Mouse (Mus musculus) midbrain, embryonic 16.5 days (tissue): ENCODE data around the gene Ccdc33. TPM values are rescaled to one million over a fixed set of nuclear protein-coding genes. Genes with fewer than 3 reads are reported as not detected.

ENCODE experiments used
- ATAC-seq: fragments of 200-750 bp; cut with Nextera tagmentation; 2 replicates; pipeline ENCODE4 v1.8.0; 2017; ENCODE audit warnings: moderate TSS enrichment
- H3K27ac ChIP-seq: fragments of 300-500 bp; sonication (generic); 2 replicates; pipeline ENCODE4 v1.5.1; 2014; ENCODE audit warnings: mild to moderate bottlenecking, low read length, mixed read lengths
- H3K27me3 ChIP-seq: fragments of 300-500 bp; sonication (generic); 2 replicates; pipeline ENCODE4 v1.6.1; 2014; ENCODE audit warnings: low read depth, low read length, mixed read lengths; ENCODE audit not compliant: control insufficient read depth, insufficient read depth
- H3K36me3 ChIP-seq: fragments of 300-500 bp; sonication (generic); 2 replicates; pipeline ENCODE4 v1.6.1; 2014; ENCODE audit warnings: mild to moderate bottlenecking, low read length, moderate library complexity, mixed read lengths; ENCODE audit not compliant: control insufficient read depth, insufficient read depth
- H3K4me1 ChIP-seq: fragments of 300-500 bp; sonication (generic); 2 replicates; pipeline ENCODE4 v1.6.1; 2014; ENCODE audit warnings: mild to moderate bottlenecking, low read length, mixed read lengths; ENCODE audit not compliant: control insufficient read depth, insufficient read depth
- H3K4me2 ChIP-seq: fragments of 300-500 bp; sonication (generic); 2 replicates; pipeline ENCODE4 v1.6.1; 2014; ENCODE audit warnings: mild to moderate bottlenecking, low read length, mixed read lengths
- H3K4me3 ChIP-seq: fragments of 300-500 bp; sonication (generic); 2 replicates; pipeline ENCODE4 v1.5.1; 2014; ENCODE audit warnings: low read depth, mild to moderate bottlenecking, low read length, moderate library complexity, mixed read lengths
- H3K9ac ChIP-seq: fragments of 300-500 bp; sonication (generic); 2 replicates; pipeline ENCODE4 v1.6.1; 2014; ENCODE audit warnings: low read depth, low read length, mixed read lengths
- H3K9me3 ChIP-seq: fragments of 300-500 bp; sonication (generic); replicated peaks from 2 replicates; pipeline ENCODE4 v1.6.1; 2014; ENCODE audit warnings: mild to moderate bottlenecking, low read length, mixed read lengths; ENCODE audit not compliant: control insufficient read depth, poor library complexity, severe bottlenecking
- WGBS: fragments of 180-500 bp; shearing (Covaris S2); extraction: QIAGEN DNeasy Blood & Tissue Kit; methylation state at CpG from one replicate; pipeline ENCODE4 v1.1.7; 2014; 5-methylcytosine and 5-hydroxymethylcytosine counted together
- polyA plus RNA-seq: library from polyadenylated mRNA; unstranded; fragments of >200 nt; fragmentation: Nextera tagmentation; extraction: Ambion mirVana; gene quantifications from 2 replicates; pipeline ENCODE4 v1.2.1, GENCODE M21; 2015

Ccdc33 gene
- polyA plus RNA-seq, 1 experiment from 2014 or later = 0.90 TPM

- Histone ChIP-seq H3K9ac (no peak overlapping the region), H3K36me3 (no peaks in the 10 kb centered on the region), H3K4me1 (peaks cover 6% of the 10 kb centered on the region; the same call in 1 of the 2 replicates), H3K9me3 (no peaks in the 10 kb centered on the region), H3K4me3 (no peak overlapping the region), H3K27ac (no peak overlapping the region), H3K27me3 (no peaks in the 10 kb centered on the region), H3K4me2 (no peak overlapping the region)
- no peak for ATAC-seq
- WGBS = 68% methylated on average over 15 of the region's 15 CpGs
Observed at GRCm38 (mm10) chr9:58105595-58106169, 12.9 kb downstream of the Ccdc33 start.

GRCm38 (mm10) chr9:58103647-58104046 lies 15.0 kb downstream of the Ccdc33 start:
- no peaks in the 10 kb centered on the region for H3K36me3 ChIP-seq
- H3K9ac ChIP-seq = no peak overlapping the region
- H3K27me3 ChIP-seq = no peaks in the 10 kb centered on the region
- H3K9me3 ChIP-seq = no peaks in the 10 kb centered on the region
- WGBS = 56% methylated on average over 6 of the region's 6 CpGs
- H3K4me3 ChIP-seq = no peak overlapping the region
- no peak overlapping the region for H3K27ac ChIP-seq
- H3K4me2 ChIP-seq = no peak overlapping the region
- peaks cover 4% of the 10 kb centered on the region; the same call in 1 of the 2 replicates for H3K4me1 ChIP-seq
- no peak for ATAC-seq

- peaks cover 8% of the 10 kb centered on the region for H3K4me1 ChIP-seq
- no peaks in the 10 kb centered on the region for H3K9me3 ChIP-seq
- no peaks in the 10 kb centered on the region for H3K36me3 ChIP-seq
- 64% methylated on average over 4 of the region's 4 CpGs for WGBS
- no peak overlapping the region for H3K4me3 ChIP-seq
- H3K27ac ChIP-seq = no peak overlapping the region
- no peak overlapping the region; the same call in 1 of the 2 replicates for H3K9ac ChIP-seq
- no peak overlapping the region for H3K4me2 ChIP-seq
- ATAC-seq = no peak
- no peaks in the 10 kb centered on the region for H3K27me3 ChIP-seq
Observed at GRCm38 (mm10) chr9:58102013-58102412, 16.6 kb downstream of the Ccdc33 start.

- WGBS = 83% methylated on average over 5 of the region's 5 CpGs
- Histone ChIP-seq H3K4me1 (peaks cover 16% of the 10 kb centered on the region), H3K4me3 (no peak overlapping the region), H3K4me2 (no peak overlapping the region), H3K27ac (no peak overlapping the region), H3K36me3 (no peaks in the 10 kb centered on the region), H3K9me3 (no peaks in the 10 kb centered on the region), H3K27me3 (no peaks in the 10 kb centered on the region), H3K9ac (no peak overlapping the region)
- ATAC-seq = no peak
Observed at GRCm38 (mm10) chr9:58099836-58100565, 18.6 kb downstream of the Ccdc33 start.

GRCm38 (mm10) chr9:58096629-58097301 lies 21.9 kb downstream of the Ccdc33 start:
- Histone ChIP-seq H3K9ac (no peak overlapping the region), H3K36me3 (no peaks in the 10 kb centered on the region), H3K27me3 (no peaks in the 10 kb centered on the region), H3K27ac (peak overlapping the region; percentile 71), H3K4me3 (no peak overlapping the region), H3K9me3 (no peaks in the 10 kb centered on the region), H3K4me2 (no peak overlapping the region), H3K4me1 (peaks cover 14% of the 10 kb centered on the region)
- peak; percentile 77 for ATAC-seq
- WGBS = 43% methylated on average over 5 of the region's 5 CpGs

GRCm38 (mm10) chr9:58095977-58096376 lies 22.6 kb downstream of the Ccdc33 start:
- no peak overlapping the region for H3K27ac ChIP-seq
- H3K9ac ChIP-seq = no peak overlapping the region
- no peak overlapping the region for H3K4me3 ChIP-seq
- no peak overlapping the region for H3K4me2 ChIP-seq
- peaks cover 13% of the 10 kb centered on the region for H3K4me1 ChIP-seq
- H3K9me3 ChIP-seq = no peaks in the 10 kb centered on the region
- H3K27me3 ChIP-seq = no peaks in the 10 kb centered on the region
- WGBS = 73% methylated on average over 6 of the region's 6 CpGs
- no peaks in the 10 kb centered on the region for H3K36me3 ChIP-seq
- no peak for ATAC-seq

GRCm38 (mm10) chr9:58093776-58094175 lies 24.8 kb downstream of the Ccdc33 start:
- H3K9me3 ChIP-seq = no peaks in the 10 kb centered on the region
- H3K36me3 ChIP-seq = no peaks in the 10 kb centered on the region
- no peak for ATAC-seq
- no peak overlapping the region for H3K4me2 ChIP-seq
- H3K4me1 ChIP-seq = peaks cover 12% of the 10 kb centered on the region
- WGBS = 70% methylated on average over 3 of the region's 3 CpGs
- H3K27me3 ChIP-seq = no peaks in the 10 kb centered on the region
- no peak overlapping the region for H3K4me3 ChIP-seq
- H3K9ac ChIP-seq = no peak overlapping the region
- no peak overlapping the region for H3K27ac ChIP-seq

GRCm38 (mm10) chr9:58092581-58093269 lies 25.9 kb downstream of the Ccdc33 start:
- H3K9me3 ChIP-seq = no peaks in the 10 kb centered on the region
- H3K36me3 ChIP-seq = no peaks in the 10 kb centered on the region
- peak; percentile 33 for ATAC-seq
- WGBS = 57% methylated on average over 7 of the region's 7 CpGs
- no peak overlapping the region for H3K4me3 ChIP-seq
- no peaks in the 10 kb centered on the region for H3K27me3 ChIP-seq
- H3K4me1 ChIP-seq = peaks cover 12% of the 10 kb centered on the region
- no peak overlapping the region for H3K27ac ChIP-seq
- H3K4me2 ChIP-seq = no peak overlapping the region
- no peak overlapping the region for H3K9ac ChIP-seq
